Mouse (Mus musculus) lung, postnatal 0 days (tissue): ENCODE measurements at regions not wholly inside any gene's neighbourhood (a gene's known extent, or its start where the extent isn't known, plus 50 kb on each side); places are given as distances from the start of the nearest gene placed in this dataset.

Source experiments
- CTCF ChIP-seq: IDR thresholded peaks from 2 replicates; pipeline ENCODE4 v1.5.1; 2016; ENCODE audit warnings: antibody characterized with exemption, mild to moderate bottlenecking
- EP300 ChIP-seq: IDR thresholded peaks from 2 replicates; pipeline ENCODE4 v1.6.1; 2016; ENCODE audit warnings: antibody characterized with exemption, mild to moderate bottlenecking, control low read depth

DNA sequence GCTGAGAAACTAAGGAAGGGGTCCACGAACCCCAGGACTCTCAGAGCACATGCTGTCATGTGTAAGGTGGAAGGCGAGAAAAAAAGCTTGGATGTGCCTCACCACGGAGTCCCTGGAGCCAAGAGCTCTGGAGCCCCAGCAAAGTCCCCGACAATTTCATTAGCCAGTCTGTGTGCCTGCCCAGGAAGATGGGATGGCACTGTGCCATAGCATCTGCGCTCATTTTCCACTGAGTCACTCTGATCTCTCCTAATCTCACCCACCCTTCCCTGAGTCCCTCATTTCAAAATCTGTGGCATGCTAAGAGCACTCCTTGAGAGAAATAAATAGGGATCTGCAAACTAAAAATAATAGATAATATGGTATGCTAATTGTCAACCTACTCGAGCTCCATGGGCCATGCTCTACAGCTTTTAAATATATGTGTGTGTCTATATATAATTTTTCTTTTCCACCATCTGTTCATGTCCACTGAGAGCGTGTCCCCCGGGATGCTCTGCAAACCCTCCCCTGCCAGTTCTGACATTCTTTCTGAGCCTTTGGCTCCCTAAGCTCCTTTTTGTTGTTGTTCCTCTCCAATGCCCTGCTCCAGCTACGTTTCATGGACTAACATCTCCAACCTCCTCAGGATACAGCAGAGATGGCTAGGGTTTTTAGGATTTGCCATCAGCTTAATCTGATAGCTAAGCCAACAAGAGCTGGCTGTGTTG lies 292.9 kb upstream of the Chrm3 start:
- TF ChIP-seq CTCF, result no peak
- no peak for TF ChIP-seq EP300
